Mouse (Mus musculus) kidney, embryonic 15.5 days (tissue): ENCODE data around the gene Fgfr2. TPM values are rescaled to one million over a fixed set of nuclear protein-coding genes. Genes with fewer than 3 reads are reported as not detected.

Experiments
- ATAC-seq: fragments of 200-750 bp; cut with Nextera tagmentation; replicated peaks from 2 replicates; pipeline ENCODE4 v1.8.0; 2017; ENCODE audit warnings: moderate TSS enrichment; ENCODE audit not compliant: low FRiP score
- H3K27ac ChIP-seq: fragments of 300-500 bp; sonication (generic); 2 replicates; pipeline ENCODE4 v1.5.1; 2015; ENCODE audit warnings: mild to moderate bottlenecking, inconsistent platforms
- H3K27me3 ChIP-seq: fragments of 300-500 bp; sonication (generic); 2 replicates; pipeline ENCODE4 v1.6.1; 2015; ENCODE audit warnings: inconsistent platforms
- H3K36me3 ChIP-seq: fragments of 300-500 bp; sonication (generic); 2 replicates; pipeline ENCODE4 v1.6.1; 2015; ENCODE audit warnings: inconsistent platforms
- H3K4me1 ChIP-seq: fragments of 300-500 bp; sonication (generic); 2 replicates; pipeline ENCODE4 v1.6.1; 2015; ENCODE audit warnings: inconsistent platforms
- H3K4me2 ChIP-seq: fragments of 300-500 bp; sonication (generic); 2 replicates; pipeline ENCODE4 v1.6.1; 2015; ENCODE audit warnings: moderate library complexity, mild to moderate bottlenecking, inconsistent platforms
- H3K4me3 ChIP-seq: fragments of 300-500 bp; sonication (generic); replicated peaks from 2 replicates; pipeline ENCODE4 v1.5.1; 2015; ENCODE audit warnings: mild to moderate bottlenecking, inconsistent platforms
- H3K9ac ChIP-seq: fragments of 300-500 bp; sonication (generic); 2 replicates; pipeline ENCODE4 v1.6.1; 2015; ENCODE audit warnings: mild to moderate bottlenecking, inconsistent platforms
- H3K9me3 ChIP-seq: fragments of 300-500 bp; sonication (generic); replicated peaks from 2 replicates; pipeline ENCODE4 v1.6.1; 2016; ENCODE audit warnings: inconsistent platforms
- WGBS: fragments of 180-500 bp; shearing (Covaris S2); methylation state at CpG from one replicate; pipeline ENCODE4 v1.1.7; 2015; ENCODE audit warnings: mixed read lengths; 5-methylcytosine and 5-hydroxymethylcytosine counted together
- polyA plus RNA-seq: library from polyadenylated mRNA; unstranded; fragments of >200 nt; fragmentation: Nextera tagmentation; extraction: Ambion mirVana; gene quantifications from 2 replicates; pipeline ENCODE4 v1.2.1, GENCODE M21; 2015

Gene Fgfr2
- polyA plus RNA-seq, 1 experiment from 2014 or later = 104 TPM

DNA sequence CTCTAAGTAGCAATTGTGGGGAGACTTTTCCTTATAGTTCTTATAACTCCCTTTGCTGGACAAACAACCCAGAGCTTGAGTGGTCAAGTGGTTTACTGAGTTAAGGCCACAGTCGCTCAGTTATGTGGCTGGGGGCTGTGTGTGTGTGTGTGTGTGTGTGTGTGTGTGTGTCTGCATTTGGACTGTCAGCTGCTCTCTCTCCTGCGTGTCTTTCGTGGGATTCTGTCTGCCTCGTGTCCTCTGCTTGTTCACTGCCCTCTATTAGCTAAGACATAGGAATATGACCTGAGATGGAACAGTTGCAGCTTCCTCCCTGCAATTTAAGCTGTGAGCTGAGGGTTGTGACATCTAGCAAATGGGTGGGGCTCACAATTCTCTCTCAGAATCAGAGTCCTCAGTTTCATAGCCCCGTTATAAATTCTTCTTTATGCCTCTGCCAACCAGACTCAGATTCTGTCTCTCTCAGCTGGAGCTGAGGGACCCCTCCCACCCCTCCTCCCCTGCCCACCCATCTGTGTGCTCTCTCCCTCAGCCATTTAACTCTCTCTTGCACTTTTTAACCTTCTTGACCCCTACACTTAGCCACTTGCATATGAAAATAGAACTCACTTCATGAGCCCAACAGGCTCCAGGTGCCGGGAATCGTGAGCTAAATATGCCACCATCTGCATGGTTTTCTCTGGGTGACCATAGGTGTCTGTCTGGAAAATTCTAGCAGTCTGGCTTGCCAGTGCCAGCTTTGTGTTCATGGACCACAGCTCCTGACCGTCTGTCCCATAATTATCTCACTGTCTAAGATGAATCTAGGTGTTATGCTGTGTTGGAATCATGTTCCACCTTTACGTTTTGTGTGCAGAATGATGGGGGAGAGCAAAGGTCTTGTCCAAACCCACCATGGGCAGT is 2413.5 kb downstream of the Fgfr2 start:
- Histone ChIP-seq H3K4me3 (no peak overlapping the region), H3K27ac (peak overlapping the region; percentile 79), H3K9ac (no peak overlapping the region), H3K9me3 (no peaks in the 10 kb centered on the region), H3K4me2 (no peak overlapping the region), H3K36me3 (no peaks in the 10 kb centered on the region), H3K27me3 (no peaks in the 10 kb centered on the region), H3K4me1 (peaks cover 26% of the 10 kb centered on the region)
- 0 out of 2 replicates have a peak, but pooled peaks have one; percentile 20 for ATAC-seq
- 36% methylated on average over 9 of the region's 9 CpGs for WGBS

DNA sequence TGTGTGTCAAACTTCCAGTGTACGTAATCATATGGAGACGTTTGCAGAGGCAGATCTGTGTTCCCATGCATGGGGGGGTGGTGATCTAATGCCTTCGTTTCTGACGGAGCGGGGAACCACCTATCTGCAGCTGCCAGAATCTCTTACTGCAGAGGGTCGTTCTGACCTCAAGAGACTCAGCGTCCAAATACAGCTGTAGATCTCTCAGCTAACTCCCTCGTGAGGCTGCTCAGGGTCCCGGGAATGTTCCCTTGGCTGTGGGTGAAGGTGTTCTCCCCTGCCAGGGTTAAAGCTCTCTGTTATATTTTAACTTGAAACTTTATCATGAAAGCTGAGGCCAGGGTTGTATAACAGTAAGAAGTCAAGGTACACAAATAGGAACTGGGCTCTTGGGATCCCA is 2414.2 kb downstream of the Fgfr2 start:
- ATAC-seq = 0 out of 2 replicates have a peak, but pooled peaks have one; percentile 52
- no peaks in the 10 kb centered on the region for H3K36me3 ChIP-seq

DNA sequence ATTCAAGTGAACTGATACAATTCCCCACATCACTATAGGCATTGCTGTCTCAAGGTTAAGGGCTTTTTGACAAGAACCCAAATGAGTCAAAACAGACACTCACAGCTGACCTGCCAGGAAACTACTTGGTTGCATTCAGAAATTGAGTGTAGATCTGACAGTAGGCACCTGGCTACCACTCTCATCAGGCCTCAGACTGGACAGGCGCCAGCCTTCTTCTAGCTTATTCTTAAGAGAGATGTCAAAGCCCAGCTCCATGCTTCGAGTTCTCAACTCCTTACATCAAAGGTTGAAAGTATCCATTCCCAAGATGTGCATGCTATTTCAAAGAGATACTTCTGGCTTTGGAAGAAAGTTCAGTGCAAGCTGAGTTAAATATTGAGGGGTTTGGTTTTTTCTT is 2417.9 kb downstream of the Fgfr2 start:
- 82% methylated on average over 2 of the region's 2 CpGs for WGBS
- no peak for ATAC-seq
- no peaks in the 10 kb centered on the region for H3K9me3 ChIP-seq
- no peak overlapping the region for H3K27ac ChIP-seq
- H3K36me3 ChIP-seq = peaks cover 3% of the 10 kb centered on the region
- H3K27me3 ChIP-seq = no peaks in the 10 kb centered on the region
- H3K4me1 ChIP-seq = peaks cover 33% of the 10 kb centered on the region
- no peak overlapping the region for H3K4me3 ChIP-seq
- no peak overlapping the region for H3K9ac ChIP-seq
- H3K4me2 ChIP-seq = no peak overlapping the region

More for the DNA sequence above, 2414.2 kb downstream of the Fgfr2 start:
- H3K4me2 ChIP-seq = no peak overlapping the region
- no peaks in the 10 kb centered on the region for H3K27me3 ChIP-seq
- no peak overlapping the region for H3K9ac ChIP-seq
- no peak overlapping the region for H3K4me3 ChIP-seq
- WGBS = 25% methylated on average over 9 of the region's 9 CpGs
- no peaks in the 10 kb centered on the region for H3K9me3 ChIP-seq
- peaks cover 30% of the 10 kb centered on the region for H3K4me1 ChIP-seq
- peak overlapping the region; percentile 79 for H3K27ac ChIP-seq

GRCm38 (mm10) chr7:130701336-130701735 is 2421.8 kb downstream of the Fgfr2 start:
- Histone ChIP-seq H3K9ac (no peak overlapping the region), H3K4me2 (no peak overlapping the region), H3K27ac (no peak overlapping the region), H3K9me3 (no peaks in the 10 kb centered on the region), H3K4me1 (peaks cover 24% of the 10 kb centered on the region), H3K36me3 (peaks cover 15% of the 10 kb centered on the region), H3K27me3 (no peaks in the 10 kb centered on the region), H3K4me3 (no peak overlapping the region)
- 71% methylated on average over 1 of the region's 1 CpGs for WGBS
- ATAC-seq = no peak

DNA sequence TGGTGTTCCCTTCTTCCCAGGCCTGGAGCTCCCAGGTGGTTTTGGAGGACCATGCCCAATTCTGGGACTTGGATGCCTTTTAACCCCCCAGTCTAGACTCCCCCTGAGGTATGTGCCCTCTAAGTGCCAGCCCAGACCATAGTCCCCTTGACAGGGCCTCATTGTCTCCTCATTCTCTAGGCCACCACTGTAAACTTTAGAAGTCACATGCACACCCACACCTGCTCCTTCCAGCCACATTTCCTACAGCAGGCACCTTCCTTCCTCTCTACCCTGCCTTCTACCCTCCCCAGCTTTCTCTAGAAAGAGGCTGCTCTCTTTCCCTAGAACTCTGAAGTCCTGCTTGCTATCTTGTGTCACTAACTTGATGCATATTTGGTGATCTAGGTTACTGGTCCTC is 2424.7 kb downstream of the Fgfr2 start:
- no peak overlapping the region for H3K4me3 ChIP-seq
- no peaks in the 10 kb centered on the region for H3K9me3 ChIP-seq
- no peak for ATAC-seq
- H3K36me3 ChIP-seq = peaks cover 15% of the 10 kb centered on the region
- peaks cover 46% of the 10 kb centered on the region for H3K4me1 ChIP-seq
- no peak overlapping the region for H3K9ac ChIP-seq
- no peaks in the 10 kb centered on the region for H3K27me3 ChIP-seq
- no peak overlapping the region for H3K27ac ChIP-seq
- no peak overlapping the region for H3K4me2 ChIP-seq

- Histone ChIP-seq H3K9me3 (no peaks in the 10 kb centered on the region), H3K36me3 (peaks cover 15% of the 10 kb centered on the region), H3K4me1 (peaks cover 62% of the 10 kb centered on the region), H3K27ac (no peak overlapping the region), H3K4me2 (no peak overlapping the region), H3K9ac (no peak overlapping the region), H3K4me3 (no peak overlapping the region), H3K27me3 (no peaks in the 10 kb centered on the region)
- WGBS = 83% methylated on average over 16 of the region's 16 CpGs
- ATAC-seq = no peak
These were observed 2426.6 kb downstream of the Fgfr2 start for GRCm38 (mm10) chr7:130696347-130697234.

DNA sequence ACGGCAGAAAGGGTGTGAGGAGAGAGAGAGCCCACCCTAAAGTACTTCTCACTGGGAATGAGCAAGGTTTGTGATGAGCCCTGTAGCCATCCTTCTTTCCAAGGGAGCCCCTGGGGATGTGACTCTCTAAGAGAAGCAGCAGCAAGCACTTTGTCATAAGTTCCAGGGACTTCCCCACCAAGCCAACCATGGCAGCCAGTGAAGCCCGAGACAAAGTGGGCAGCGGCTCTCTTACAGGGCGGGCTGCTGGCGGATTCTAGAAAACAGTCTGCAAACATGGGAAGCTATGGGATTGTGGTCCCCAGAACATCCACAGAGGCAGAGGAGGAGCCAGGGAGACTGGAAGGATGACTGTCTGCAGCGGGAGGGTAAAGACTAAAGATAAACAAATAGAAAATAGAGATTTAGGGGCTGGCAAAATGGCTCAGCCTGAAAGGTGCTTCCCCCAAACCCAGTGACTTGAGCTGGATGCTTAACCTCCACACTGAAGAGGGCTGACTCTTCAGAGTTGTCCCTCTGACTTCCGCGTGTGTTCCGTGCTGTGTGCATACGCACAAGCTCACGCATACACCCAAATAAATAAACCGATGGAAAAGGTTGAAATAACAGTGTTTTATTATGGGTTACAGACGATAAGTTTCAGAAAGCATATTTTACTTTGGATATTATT is 2427.3 kb downstream of the Fgfr2 start:
- WGBS = 54% methylated on average over 13 of the region's 13 CpGs
- H3K9ac ChIP-seq = no peak overlapping the region
- peak overlapping the region; percentile 15; the same call in 1 of the 2 replicates for H3K4me2 ChIP-seq
- no peak overlapping the region for H3K4me3 ChIP-seq
- no peak for ATAC-seq
- no peaks in the 10 kb centered on the region for H3K27me3 ChIP-seq
- peak overlapping the region; percentile 54; the same call in 1 of the 2 replicates for H3K27ac ChIP-seq
- H3K36me3 ChIP-seq = peaks cover 15% of the 10 kb centered on the region
- no peaks in the 10 kb centered on the region for H3K9me3 ChIP-seq
- H3K4me1 ChIP-seq = peaks cover 68% of the 10 kb centered on the region

GRCm38 (mm10) chr7:130693800-130694193 is 2429.4 kb downstream of the Fgfr2 start:
- Histone ChIP-seq H3K9ac (peak overlapping the region; percentile 64), H3K4me2 (peak overlapping the region; percentile 78), H3K4me1 (peaks cover 69% of the 10 kb centered on the region), H3K27me3 (no peaks in the 10 kb centered on the region), H3K27ac (peak overlapping the region; percentile 95), H3K36me3 (peaks cover 4% of the 10 kb centered on the region), H3K4me3 (peak overlapping the region; percentile 57), H3K9me3 (no peaks in the 10 kb centered on the region)
- peak; percentile 41; the same call in 1 of the 2 replicates for ATAC-seq
- WGBS = 17% methylated on average over 11 of the region's 11 CpGs

DNA sequence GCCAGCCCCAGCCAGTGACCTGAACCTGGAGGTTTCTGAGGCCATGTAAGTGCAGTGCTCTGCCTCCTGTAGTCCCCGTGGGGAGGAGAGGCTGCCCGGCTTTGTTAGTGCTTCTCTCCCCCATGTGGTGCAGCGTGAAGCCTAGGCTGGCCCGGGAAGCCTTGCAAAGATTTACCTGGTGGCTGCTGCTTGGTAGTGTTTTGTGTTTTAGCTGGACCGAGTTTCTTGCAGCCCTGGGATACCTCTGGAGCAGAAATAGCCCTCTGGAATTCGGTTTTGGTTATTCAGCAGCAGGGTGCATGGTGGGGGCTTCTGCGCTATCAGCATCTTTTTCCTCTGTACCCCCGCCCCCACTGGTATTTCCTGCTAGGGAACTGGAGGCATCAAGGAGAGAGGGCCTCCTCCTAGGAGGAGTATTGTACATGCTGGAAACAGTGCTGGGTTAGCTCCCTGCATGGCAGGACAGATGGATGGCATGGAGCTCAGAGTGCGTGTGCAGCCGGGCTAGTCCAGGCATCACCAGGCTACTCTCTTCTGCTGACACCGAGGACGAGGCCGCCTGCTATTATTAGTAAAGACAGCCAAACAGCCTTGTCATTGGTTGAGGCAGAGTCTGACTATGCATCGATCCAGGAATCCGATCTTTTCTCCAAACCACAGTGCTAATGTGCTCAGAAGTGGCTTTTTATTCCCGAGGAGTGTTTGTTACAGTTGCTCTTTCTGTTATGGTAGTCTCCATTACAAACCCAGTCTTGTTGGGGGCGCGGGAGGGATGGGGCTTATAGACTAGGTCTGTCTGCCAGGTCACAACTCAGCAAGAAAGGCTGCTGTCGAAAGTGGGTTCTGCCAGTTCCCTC is 2430.0 kb downstream of the Fgfr2 start:
- ATAC-seq = peak; percentile 61
- Histone ChIP-seq H3K4me3 (peak overlapping the region; percentile 57), H3K9me3 (no peaks in the 10 kb centered on the region), H3K9ac (peak overlapping the region; percentile 64), H3K4me2 (peak overlapping the region; percentile 78), H3K27ac (peak overlapping the region; percentile 95), H3K4me1 (peaks cover 64% of the 10 kb centered on the region), H3K27me3 (no peaks in the 10 kb centered on the region), H3K36me3 (peaks cover 4% of the 10 kb centered on the region)
- whole genome bisulfite sequencing = 2% methylated on average over 19 of the region's 19 CpGs

DNA sequence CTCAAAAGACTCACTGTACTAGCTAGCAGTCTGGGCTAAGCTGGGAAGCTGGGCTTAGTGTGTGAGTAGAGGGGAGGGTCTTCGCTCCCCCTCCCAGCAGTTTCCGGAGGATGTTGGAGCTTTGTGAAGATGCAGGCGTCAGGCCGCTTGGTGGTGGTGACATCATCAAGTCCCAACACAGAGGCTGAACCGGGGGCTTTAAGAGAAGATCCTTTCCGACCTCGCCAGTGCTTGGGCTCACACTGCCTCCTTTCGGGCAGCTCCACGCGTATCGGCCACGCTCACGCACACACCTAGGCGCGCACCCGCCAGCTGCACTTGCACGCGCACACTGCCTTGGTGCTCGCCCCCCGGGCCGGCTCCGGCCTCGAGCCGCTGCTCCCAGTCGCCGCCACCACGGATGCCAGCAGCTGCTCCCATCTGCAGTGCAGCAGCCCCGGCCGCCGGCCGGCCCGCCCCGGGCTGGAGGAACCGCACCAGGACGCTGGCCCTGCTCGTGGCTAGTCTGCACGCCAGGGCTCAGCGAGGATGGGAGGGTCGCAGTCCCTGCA is 2430.7 kb downstream of the Fgfr2 start:
- H3K27me3 ChIP-seq = no peaks in the 10 kb centered on the region

More for the DNA sequence above, 2430.7 kb downstream of the Fgfr2 start:
- peak; percentile 75 for ATAC-seq
- peak overlapping the region; percentile 95 for H3K27ac ChIP-seq
- H3K36me3 ChIP-seq = peaks cover 2% of the 10 kb centered on the region
- H3K9ac ChIP-seq = peak overlapping the region; percentile 64
- under 1% methylated on average over 39 of the region's 39 CpGs for WGBS
- peak overlapping the region; percentile 78 for H3K4me2 ChIP-seq
- H3K4me3 ChIP-seq = peak overlapping the region; percentile 57
- no peaks in the 10 kb centered on the region for H3K9me3 ChIP-seq
- H3K4me1 ChIP-seq = peaks cover 68% of the 10 kb centered on the region
